Mouse (Mus musculus): ENCODE results near the gene Fn1. TPM values are rescaled to one million over a fixed set of nuclear protein-coding genes. Genes with fewer than 3 reads are reported as not detected.

Fn1 gene
- 126 and 141 TPM in 2 replicates for polyA plus RNA-seq (2015; fragmentation: Nextera tagmentation; extraction: Ambion mirVana)

GRCm38 (mm10) chr1:71652551-71653399 lies at the start of gene Fn1:
Fn1 (minus strand) TSS chr1:71653200.
- H3K27ac ChIP-seq, result peak within 1 kb of the TSS; percentile 97
- H3K4me2 ChIP-seq, result peak within 1 kb of the TSS; percentile 93
- H3K9ac ChIP-seq, result peak within 1 kb of the TSS; percentile 79
- H3K36me3 ChIP-seq, result peaks cover 19% of the 10 kb centered on the region
- peak within 1 kb of the TSS; percentile 70 for H3K4me3 ChIP-seq
- H3K9me3 ChIP-seq, result no peaks in the 10 kb centered on the region
- under 1% methylated on average over 63 of the region's 63 CpGs for WGBS
- peaks cover 20% of the 10 kb centered on the region for H3K4me1 ChIP-seq
- no peaks in the 10 kb centered on the region for H3K27me3 ChIP-seq
- peak; percentile 96 for ATAC-seq (ENCODE audit: borderline replicate concordance, extremely low read depth, low FRiP score, low TSS enrichment)

- Histone ChIP-seq H3K27me3 (no peaks in the 10 kb centered on the region), H3K9me3 (no peaks in the 10 kb centered on the region), H3K27ac (no peak overlapping the region), H3K4me2 (no peak overlapping the region), H3K9ac (no peak overlapping the region), H3K36me3 (no peaks in the 10 kb centered on the region), H3K4me3 (no peak overlapping the region), H3K4me1 (peaks cover 10% of the 10 kb centered on the region)
- WGBS, result 62% methylated on average over 3 of the region's 3 CpGs
- ATAC-seq (ENCODE audit: borderline replicate concordance, extremely low read depth, low FRiP score, low TSS enrichment), result no peak
Observed at GRCm38 (mm10) chr1:71696093-71696492, 43.1 kb upstream of the Fn1 start.

- H3K27ac ChIP-seq, result no peak overlapping the region
- H3K9ac ChIP-seq, result no peak overlapping the region
- H3K4me2 ChIP-seq, result no peak overlapping the region
- peaks cover 10% of the 10 kb centered on the region for H3K4me1 ChIP-seq
- no peaks in the 10 kb centered on the region for H3K9me3 ChIP-seq
- WGBS, result 40% methylated on average over 8 of the region's 8 CpGs
- H3K27me3 ChIP-seq, result no peaks in the 10 kb centered on the region
- H3K36me3 ChIP-seq, result no peaks in the 10 kb centered on the region
- ATAC-seq (ENCODE audit: borderline replicate concordance, extremely low read depth, low FRiP score, low TSS enrichment), result peak; percentile 39; the same call in 1 of the 2 replicates
- no peak overlapping the region for H3K4me3 ChIP-seq
Observed at GRCm38 (mm10) chr1:71691472-71692277, 38.7 kb upstream of the Fn1 start.

GRCm38 (mm10) chr1:71688926-71689303 lies 35.9 kb upstream of the Fn1 start:
- WGBS, result 77% methylated on average over 5 of the region's 5 CpGs
- Histone ChIP-seq H3K36me3 (no peaks in the 10 kb centered on the region), H3K4me1 (peaks cover 10% of the 10 kb centered on the region), H3K27ac (no peak overlapping the region), H3K4me3 (no peak overlapping the region), H3K27me3 (no peaks in the 10 kb centered on the region), H3K4me2 (no peak overlapping the region), H3K9ac (no peak overlapping the region), H3K9me3 (no peaks in the 10 kb centered on the region)
- ATAC-seq (ENCODE audit: borderline replicate concordance, extremely low read depth, low FRiP score, low TSS enrichment), result no peak

GRCm38 (mm10) chr1:71688272-71688925 lies 35.4 kb upstream of the Fn1 start:
- Histone ChIP-seq H3K4me2 (no peak overlapping the region), H3K9ac (no peak overlapping the region), H3K4me3 (no peak overlapping the region), H3K27ac (no peak overlapping the region), H3K4me1 (peaks cover 15% of the 10 kb centered on the region), H3K9me3 (no peaks in the 10 kb centered on the region), H3K27me3 (no peaks in the 10 kb centered on the region), H3K36me3 (no peaks in the 10 kb centered on the region)
- no peak for ATAC-seq (ENCODE audit: borderline replicate concordance, extremely low read depth, low FRiP score, low TSS enrichment)
- WGBS, result 87% methylated on average over 3 of the region's 3 CpGs

- no peak overlapping the region for H3K4me2 ChIP-seq
- ATAC-seq (ENCODE audit: borderline replicate concordance, extremely low read depth, low FRiP score, low TSS enrichment), result peak; percentile 67; the same call in 1 of the 2 replicates
- H3K4me1 ChIP-seq, result peaks cover 13% of the 10 kb centered on the region
- 56% methylated on average over 5 of the region's 5 CpGs for WGBS
- no peak overlapping the region for H3K9ac ChIP-seq
- H3K27ac ChIP-seq, result no peak overlapping the region
- no peak overlapping the region for H3K4me3 ChIP-seq
- no peaks in the 10 kb centered on the region for H3K9me3 ChIP-seq
- no peaks in the 10 kb centered on the region for H3K27me3 ChIP-seq
- no peaks in the 10 kb centered on the region for H3K36me3 ChIP-seq
Observed at GRCm38 (mm10) chr1:71686791-71687190, 33.8 kb upstream of the Fn1 start.

- Histone ChIP-seq H3K9me3 (no peaks in the 10 kb centered on the region), H3K4me1 (peaks cover 6% of the 10 kb centered on the region; the same call in 1 of the 2 replicates), H3K9ac (no peak overlapping the region), H3K4me2 (no peak overlapping the region), H3K27me3 (no peaks in the 10 kb centered on the region), H3K4me3 (no peak overlapping the region), H3K36me3 (no peaks in the 10 kb centered on the region), H3K27ac (no peak overlapping the region)
- peak; percentile 83; the same call in 1 of the 2 replicates for ATAC-seq (ENCODE audit: borderline replicate concordance, extremely low read depth, low FRiP score, low TSS enrichment)
- 38% methylated on average over 6 of the region's 6 CpGs for WGBS
Observed at GRCm38 (mm10) chr1:71683736-71684135, 30.7 kb upstream of the Fn1 start.

GRCm38 (mm10) chr1:71682194-71682715 lies 29.3 kb upstream of the Fn1 start:
- Histone ChIP-seq H3K27me3 (no peaks in the 10 kb centered on the region), H3K9ac (no peak overlapping the region), H3K27ac (no peak overlapping the region), H3K9me3 (no peaks in the 10 kb centered on the region), H3K4me3 (no peak overlapping the region), H3K4me2 (no peak overlapping the region), H3K36me3 (no peaks in the 10 kb centered on the region), H3K4me1 (peaks cover 6% of the 10 kb centered on the region; the same call in 1 of the 2 replicates)
- WGBS, result 36% methylated on average over 5 of the region's 5 CpGs
- no peak for ATAC-seq (ENCODE audit: borderline replicate concordance, extremely low read depth, low FRiP score, low TSS enrichment)

GRCm38 (mm10) chr1:71681306-71681705 lies 28.3 kb upstream of the Fn1 start:
- H3K4me3 ChIP-seq, result no peak overlapping the region
- H3K4me2 ChIP-seq, result no peak overlapping the region
- peaks cover 6% of the 10 kb centered on the region; the same call in 1 of the 2 replicates for H3K4me1 ChIP-seq
- no peak overlapping the region for H3K27ac ChIP-seq
- no peaks in the 10 kb centered on the region for H3K36me3 ChIP-seq
- no peak overlapping the region for H3K9ac ChIP-seq
- H3K27me3 ChIP-seq, result no peaks in the 10 kb centered on the region
- WGBS, result 35% methylated on average over 2 of the region's 2 CpGs
- ATAC-seq (ENCODE audit: borderline replicate concordance, extremely low read depth, low FRiP score, low TSS enrichment), result no peak
- H3K9me3 ChIP-seq, result no peaks in the 10 kb centered on the region

GRCm38 (mm10) chr1:71680046-71680672 lies 27.2 kb upstream of the Fn1 start:
- no peak for ATAC-seq (ENCODE audit: borderline replicate concordance, extremely low read depth, low FRiP score, low TSS enrichment)
- no peak overlapping the region for H3K4me3 ChIP-seq
- H3K27me3 ChIP-seq, result no peaks in the 10 kb centered on the region
- H3K27ac ChIP-seq, result no peak overlapping the region
- no peaks in the 10 kb centered on the region for H3K9me3 ChIP-seq
- 72% methylated on average over 8 of the region's 8 CpGs for WGBS
- H3K36me3 ChIP-seq, result no peaks in the 10 kb centered on the region
- H3K4me2 ChIP-seq, result no peak overlapping the region
- peaks cover 6% of the 10 kb centered on the region; the same call in 1 of the 2 replicates for H3K4me1 ChIP-seq
- no peak overlapping the region for H3K9ac ChIP-seq

- Histone ChIP-seq H3K27me3 (no peaks in the 10 kb centered on the region), H3K9ac (no peak overlapping the region), H3K4me3 (no peak overlapping the region), H3K4me1 (no peaks in the 10 kb centered on the region), H3K4me2 (no peak overlapping the region), H3K9me3 (no peaks in the 10 kb centered on the region), H3K27ac (no peak overlapping the region), H3K36me3 (no peaks in the 10 kb centered on the region)
- no peak for ATAC-seq (ENCODE audit: borderline replicate concordance, extremely low read depth, low FRiP score, low TSS enrichment)
- 74% methylated on average over 2 of the region's 2 CpGs for WGBS
Observed at GRCm38 (mm10) chr1:71675420-71675819, 22.4 kb upstream of the Fn1 start.
